Mouse (Mus musculus) neural tube, embryonic 12.5 days (tissue): ENCODE measurements around the gene AY074887. TPM values are rescaled to one million over a fixed set of nuclear protein-coding genes. Genes with fewer than 3 reads are reported as not detected.

Experiments used
- ATAC-seq: fragments of 200-750 bp; cut with Nextera tagmentation; 2 replicates; pipeline ENCODE4 v1.8.0; 2017; ENCODE audit warnings: low read depth, mild to moderate bottlenecking, moderate TSS enrichment, moderate library complexity; ENCODE audit not compliant: low FRiP score
- H3K27ac ChIP-seq: fragments of 300-500 bp; sonication (generic); 2 replicates; pipeline ENCODE4 v1.5.1; 2016
- H3K27me3 ChIP-seq: fragments of 300-500 bp; sonication (generic); replicated peaks from 2 replicates; pipeline ENCODE4 v1.6.1; 2016; ENCODE audit warnings: mild to moderate bottlenecking
- H3K36me3 ChIP-seq: fragments of 300-500 bp; sonication (generic); 2 replicates; pipeline ENCODE4 v1.6.1; 2016; ENCODE audit warnings: mild to moderate bottlenecking
- H3K4me1 ChIP-seq: fragments of 300-500 bp; sonication (generic); 2 replicates; pipeline ENCODE4 v1.6.1; 2016
- H3K4me2 ChIP-seq: fragments of 300-500 bp; sonication (generic); replicated peaks from 2 replicates; pipeline ENCODE4 v1.6.1; 2016; ENCODE audit warnings: mild to moderate bottlenecking
- H3K4me3 ChIP-seq: fragments of 300-500 bp; sonication (generic); 2 replicates; pipeline ENCODE4 v1.5.1; 2016
- H3K9ac ChIP-seq: fragments of 300-500 bp; sonication (generic); 2 replicates; pipeline ENCODE4 v1.6.1; 2016; ENCODE audit warnings: mild to moderate bottlenecking
- H3K9me3 ChIP-seq: fragments of 300-500 bp; sonication (generic); 2 replicates; pipeline ENCODE4 v1.6.1; 2016; ENCODE audit warnings: mild to moderate bottlenecking
- WGBS: fragments of 180-500 bp; shearing (Covaris S2); methylation state at CpG from one replicate; pipeline ENCODE4 v1.1.7; 2016; 5-methylcytosine and 5-hydroxymethylcytosine counted together
- polyA plus RNA-seq: library from polyadenylated mRNA; unstranded; fragments of >200 nt; fragmentation: Nextera tagmentation; extraction: Ambion mirVana; gene quantifications from 2 replicates; pipeline ENCODE4 v1.2.1, GENCODE M21; 2016

Gene AY074887
- polyA plus RNA-seq, 1 experiment from 2014 or later, result 0.87 TPM

DNA sequence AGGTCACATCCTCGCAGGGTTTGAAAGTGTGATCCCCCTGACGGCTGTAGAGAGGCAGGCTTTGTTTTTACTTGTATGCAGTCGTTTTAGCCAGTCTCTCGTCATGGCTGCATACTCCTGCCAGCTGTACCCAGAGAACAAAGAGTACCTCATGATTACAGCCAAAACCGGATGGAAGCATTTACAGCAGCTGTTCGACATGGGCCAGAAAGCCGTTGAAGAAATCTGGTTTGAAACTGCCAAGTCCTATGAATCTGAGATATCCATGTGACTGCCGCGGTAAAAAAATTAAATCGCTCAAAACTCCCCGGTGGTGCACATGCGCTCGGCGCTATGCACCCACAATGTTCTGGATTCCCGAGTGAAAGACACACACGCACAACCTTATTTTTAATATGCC lies 4.5 kb downstream of the AY074887 start:
- Histone ChIP-seq H3K9me3 (no peaks in the 10 kb centered on the region), H3K27me3 (no peaks in the 10 kb centered on the region), H3K36me3 (no peaks in the 10 kb centered on the region), H3K27ac (no peak overlapping the region), H3K4me2 (no peak overlapping the region), H3K9ac (no peak overlapping the region), H3K4me1 (peaks cover 2% of the 10 kb centered on the region), H3K4me3 (no peak overlapping the region)
- 71% methylated on average over 16 of the region's 16 CpGs for WGBS
- no peak for ATAC-seq

DNA sequence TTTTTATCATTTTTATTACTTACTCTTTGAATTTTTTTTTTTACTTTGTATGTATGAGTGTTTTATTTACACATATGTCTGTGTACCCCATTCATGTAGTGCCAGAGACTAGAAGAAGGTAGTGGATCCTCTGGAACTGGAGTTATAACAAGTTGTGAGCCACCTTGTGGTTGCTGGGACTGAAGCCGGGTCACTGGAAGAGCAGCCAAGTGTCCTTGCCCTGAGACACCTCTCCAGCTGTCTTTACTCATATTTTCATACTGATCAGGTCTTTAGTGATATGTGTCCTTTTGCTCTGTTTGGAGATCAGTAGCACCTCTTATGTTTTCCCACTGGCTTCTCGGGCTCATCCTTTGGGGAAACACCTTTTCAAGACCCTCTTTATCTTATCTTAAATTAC lies 6.3 kb downstream of the AY074887 start:
- 78% methylated on average over 2 of the region's 2 CpGs for WGBS
- Histone ChIP-seq H3K4me1 (no peaks in the 10 kb centered on the region), H3K27me3 (no peaks in the 10 kb centered on the region), H3K27ac (no peak overlapping the region), H3K4me2 (no peak overlapping the region), H3K36me3 (no peaks in the 10 kb centered on the region), H3K4me3 (no peak overlapping the region), H3K9me3 (no peaks in the 10 kb centered on the region), H3K9ac (no peak overlapping the region)
- ATAC-seq, result no peak

DNA sequence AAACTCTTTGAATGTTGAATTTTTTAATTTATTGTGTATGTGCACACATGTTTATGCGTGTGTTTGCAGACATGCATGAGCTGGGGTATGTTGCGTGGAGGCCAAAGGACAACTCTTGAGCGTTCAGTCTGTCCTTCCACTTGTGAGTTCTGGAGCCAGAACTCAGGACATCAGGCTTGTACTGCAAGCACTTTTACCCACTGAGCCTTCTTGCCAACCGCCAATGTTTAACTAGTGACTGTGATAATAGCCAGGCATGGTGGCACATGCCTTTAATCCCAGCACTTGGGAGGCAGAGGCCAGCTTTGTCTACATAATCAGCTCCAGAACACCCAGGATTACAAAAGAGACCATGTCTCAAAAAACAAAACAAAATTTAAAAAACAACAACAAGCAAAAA lies 8.7 kb downstream of the AY074887 start:
- no peak overlapping the region for H3K4me2 ChIP-seq
- H3K4me1 ChIP-seq, result no peaks in the 10 kb centered on the region
- H3K27me3 ChIP-seq, result no peaks in the 10 kb centered on the region
- no peak for ATAC-seq
- no peak overlapping the region for H3K9ac ChIP-seq
- WGBS, result 95% methylated on average over 4 of the region's 4 CpGs
- no peaks in the 10 kb centered on the region for H3K36me3 ChIP-seq
- no peaks in the 10 kb centered on the region for H3K9me3 ChIP-seq
- no peak overlapping the region for H3K4me3 ChIP-seq
- H3K27ac ChIP-seq, result no peak overlapping the region

DNA sequence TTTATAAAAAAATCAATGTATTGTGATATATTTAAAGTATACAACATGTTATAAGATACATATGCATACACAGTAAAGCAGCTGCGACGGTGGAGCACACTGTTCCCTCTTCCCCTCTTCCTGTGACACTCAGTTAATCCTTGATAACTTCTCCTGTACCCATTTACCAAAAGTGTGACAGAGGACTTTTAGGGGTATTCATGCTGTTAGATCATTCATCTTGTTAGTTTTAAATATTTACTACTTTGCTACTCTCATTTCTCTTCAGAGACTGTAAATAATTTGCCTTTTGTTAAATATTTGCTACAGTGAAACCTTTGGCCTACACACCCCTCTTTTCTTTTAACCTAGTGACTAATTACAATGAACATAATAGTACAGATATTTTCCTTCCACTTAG lies 18.4 kb downstream of the AY074887 start:
- no peak overlapping the region for H3K9ac ChIP-seq
- H3K4me2 ChIP-seq, result no peak overlapping the region
- no peak for ATAC-seq
- no peaks in the 10 kb centered on the region for H3K36me3 ChIP-seq
- H3K27ac ChIP-seq, result no peak overlapping the region
- H3K4me3 ChIP-seq, result no peak overlapping the region
- no peaks in the 10 kb centered on the region for H3K4me1 ChIP-seq
- H3K9me3 ChIP-seq, result no peaks in the 10 kb centered on the region
- no peaks in the 10 kb centered on the region for H3K27me3 ChIP-seq
- 76% methylated on average over 2 of the region's 2 CpGs for WGBS

DNA sequence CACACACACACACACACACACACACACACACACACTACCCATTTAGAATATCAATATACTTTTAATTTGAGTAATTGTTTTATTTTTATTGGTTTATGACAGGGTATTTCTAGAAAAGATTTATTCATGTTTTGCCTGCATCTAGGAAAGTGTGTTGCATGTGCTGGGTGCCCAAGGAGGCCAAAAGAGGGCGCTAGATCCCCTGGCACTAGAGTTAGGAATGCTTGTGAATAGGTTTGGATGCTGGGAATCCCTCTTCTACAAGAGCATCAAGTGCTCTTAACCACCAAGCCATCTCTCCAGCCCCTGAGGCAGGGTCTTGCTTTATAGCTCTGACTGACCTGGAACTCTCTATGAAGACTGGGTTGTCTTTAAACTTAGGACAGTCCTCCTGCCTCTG lies 19.0 kb downstream of the AY074887 start:
- H3K9ac ChIP-seq, result no peak overlapping the region
- no peaks in the 10 kb centered on the region for H3K27me3 ChIP-seq
- H3K4me2 ChIP-seq, result no peak overlapping the region
- no peaks in the 10 kb centered on the region for H3K36me3 ChIP-seq
- no peak overlapping the region for H3K4me3 ChIP-seq
- no peak overlapping the region for H3K27ac ChIP-seq
- no peaks in the 10 kb centered on the region for H3K4me1 ChIP-seq
- no peak for ATAC-seq
- H3K9me3 ChIP-seq, result no peaks in the 10 kb centered on the region
- WGBS, result 0% methylated on average over 1 of the region's 1 CpGs

DNA sequence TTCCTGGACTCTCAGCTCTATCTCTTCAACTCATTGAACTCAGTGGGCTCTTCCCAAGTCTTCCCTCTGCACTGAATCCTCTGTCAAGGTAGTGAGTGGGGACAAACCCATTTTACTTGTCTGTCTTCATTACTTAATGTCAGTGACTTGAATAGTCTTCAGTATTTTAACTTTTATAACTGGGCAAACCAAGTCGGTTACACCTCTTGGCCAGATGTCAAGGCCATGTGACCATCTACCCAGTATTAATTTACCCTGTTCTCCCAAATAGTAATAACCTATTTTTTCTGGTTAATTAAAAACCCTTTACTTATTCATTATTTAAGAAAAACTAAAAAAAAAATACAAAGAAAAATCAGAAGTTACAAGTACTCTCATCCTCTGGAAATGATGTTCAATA lies 20.1 kb downstream of the AY074887 start:
- ATAC-seq, result no peak
- Histone ChIP-seq H3K4me2 (no peak overlapping the region), H3K9ac (no peak overlapping the region), H3K4me1 (no peaks in the 10 kb centered on the region), H3K36me3 (no peaks in the 10 kb centered on the region), H3K27ac (no peak overlapping the region), H3K27me3 (no peaks in the 10 kb centered on the region), H3K4me3 (no peak overlapping the region), H3K9me3 (no peaks in the 10 kb centered on the region)
- WGBS, result 94% methylated on average over 1 of the region's 1 CpGs

DNA sequence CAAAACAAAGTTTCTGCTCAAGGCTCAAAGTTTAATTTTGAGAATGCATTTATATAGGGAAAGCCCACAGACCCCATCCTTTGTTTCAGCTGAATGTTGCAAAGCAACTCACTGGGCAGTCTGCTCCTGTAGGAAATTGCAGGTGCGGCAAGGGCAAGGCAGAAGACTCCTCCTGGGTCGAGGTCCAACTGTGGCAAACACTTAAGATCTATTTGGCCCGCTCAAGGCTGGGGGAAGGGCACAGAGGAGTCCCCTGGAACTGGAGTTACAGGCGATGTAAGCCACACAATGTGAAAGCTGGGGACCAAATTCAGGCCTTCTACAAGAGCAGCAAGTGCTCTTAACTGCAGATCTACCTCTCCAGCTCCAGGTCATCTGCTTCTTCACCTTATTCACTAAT lies 30.9 kb downstream of the AY074887 start:
- Histone ChIP-seq H3K4me3 (no peak overlapping the region), H3K27me3 (no peaks in the 10 kb centered on the region), H3K4me1 (peaks cover 6% of the 10 kb centered on the region; the same call in 1 of the 2 replicates), H3K27ac (no peak overlapping the region), H3K9me3 (no peaks in the 10 kb centered on the region), H3K36me3 (peaks cover 8% of the 10 kb centered on the region), H3K9ac (no peak overlapping the region), H3K4me2 (no peak overlapping the region)
- 59% methylated on average over 4 of the region's 4 CpGs for WGBS
- no peak for ATAC-seq

DNA sequence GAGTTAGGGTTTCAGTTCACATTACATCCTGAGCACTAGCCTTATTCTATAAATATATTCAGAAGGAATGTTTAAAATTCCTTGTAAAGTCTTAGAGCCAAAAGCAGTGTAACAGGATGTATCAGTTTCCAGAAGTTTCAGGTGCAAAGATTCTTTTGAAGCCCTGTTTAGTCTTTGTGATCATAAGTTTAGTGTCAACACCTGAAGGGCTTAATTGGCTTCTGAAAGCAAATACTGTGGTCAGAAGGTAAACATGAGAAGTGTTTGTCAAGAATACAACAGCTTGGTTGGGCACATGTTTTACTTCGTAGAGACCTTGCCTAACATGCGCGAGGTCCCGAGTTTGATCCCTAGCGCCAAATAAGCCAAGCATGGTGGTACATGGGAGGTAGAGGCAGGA lies 32.0 kb downstream of the AY074887 start:
- no peak for ATAC-seq

DNA sequence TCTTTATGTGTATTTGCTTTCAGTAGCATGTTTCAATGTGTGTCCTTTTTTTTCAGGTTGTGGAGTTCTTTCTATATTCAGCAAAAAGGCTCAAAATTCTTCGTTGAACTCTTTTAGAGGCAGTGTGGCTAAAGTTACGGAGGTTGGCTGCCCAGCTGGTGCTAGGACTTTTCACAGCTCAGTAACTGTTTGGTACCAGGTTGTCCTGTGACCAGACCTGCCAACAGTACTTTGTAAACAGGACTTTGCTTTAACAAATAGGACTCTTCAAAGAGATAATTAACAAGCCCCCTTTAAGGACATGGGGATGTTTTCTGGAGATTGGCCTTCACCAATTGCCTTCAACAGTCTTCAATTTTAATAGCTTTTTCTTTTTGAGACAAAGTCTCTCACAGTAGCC lies 32.6 kb downstream of the AY074887 start:
- peaks cover 6% of the 10 kb centered on the region; the same call in 1 of the 2 replicates for H3K4me1 ChIP-seq
- no peak overlapping the region for H3K9ac ChIP-seq
- peak overlapping the region; percentile 84; the same call in 1 of the 2 replicates for H3K4me2 ChIP-seq
- 79% methylated on average over 2 of the region's 2 CpGs for WGBS
- peaks cover 8% of the 10 kb centered on the region for H3K36me3 ChIP-seq
- no peak overlapping the region for H3K27ac ChIP-seq
- H3K27me3 ChIP-seq, result no peaks in the 10 kb centered on the region
- H3K4me3 ChIP-seq, result no peak overlapping the region
- ATAC-seq, result no peak
- no peaks in the 10 kb centered on the region for H3K9me3 ChIP-seq

More for the DNA sequence above, 32.0 kb downstream of the AY074887 start:
- Histone ChIP-seq H3K4me2 (no peak overlapping the region), H3K9ac (no peak overlapping the region), H3K36me3 (peaks cover 8% of the 10 kb centered on the region), H3K4me3 (no peak overlapping the region), H3K4me1 (peaks cover 6% of the 10 kb centered on the region; the same call in 1 of the 2 replicates), H3K27me3 (no peaks in the 10 kb centered on the region), H3K9me3 (no peaks in the 10 kb centered on the region), H3K27ac (no peak overlapping the region)
- 94% methylated on average over 5 of the region's 5 CpGs for WGBS

DNA sequence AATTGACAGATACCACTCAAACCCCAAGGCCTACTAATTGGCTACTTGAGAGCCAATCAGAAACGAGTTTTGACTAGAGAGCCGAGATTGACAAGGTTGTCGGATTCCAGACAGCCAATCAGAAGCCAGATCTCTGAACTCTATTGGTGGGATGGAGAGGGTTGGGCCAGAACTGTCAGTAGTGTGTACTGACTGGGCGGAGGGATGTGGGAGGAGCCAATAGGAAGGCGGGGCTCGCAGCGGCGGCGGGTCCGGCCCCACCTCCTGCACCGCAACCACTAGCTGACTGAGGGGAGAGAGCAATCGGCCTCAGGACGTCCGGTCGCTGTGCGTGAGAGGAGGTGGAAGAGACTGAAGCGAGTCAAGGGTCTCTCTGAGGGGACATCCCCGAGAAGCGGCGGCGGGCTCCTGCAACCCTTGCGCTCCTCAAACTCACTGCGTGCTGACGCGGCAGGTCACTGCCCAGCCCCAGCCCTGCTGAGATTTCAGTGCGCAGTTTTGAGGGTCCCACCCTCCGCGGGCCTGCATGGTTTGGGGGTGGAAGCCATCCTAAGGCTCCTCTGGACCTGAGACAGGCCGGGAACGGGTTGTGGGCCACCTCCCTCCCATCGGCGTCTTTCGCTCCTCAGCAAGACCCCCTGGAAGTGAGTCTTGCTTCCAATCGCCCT lies 33.7 kb downstream of the AY074887 start, which contains the start of gene Hykk:
TSS of gene Hykk (plus strand) at position 274 of the 668 bp plus-strand sequence.
- Histone ChIP-seq H3K4me3 (peak within 1 kb of the TSS; percentile 56), H3K4me2 (peak within 1 kb of the TSS; percentile 84), H3K4me1 (peaks cover 6% of the 10 kb centered on the region; the same call in 1 of the 2 replicates), H3K36me3 (peaks cover under 1% of the 10 kb centered on the region; the same call in 1 of the 2 replicates), H3K9ac (peak within 1 kb of the TSS; percentile 56), H3K27ac (no peak within 1 kb of the TSS), H3K27me3 (no peaks in the 10 kb centered on the region), H3K9me3 (no peaks in the 10 kb centered on the region)
- WGBS, result under 1% methylated on average over 34 of the region's 34 CpGs
- peak; percentile 99 for ATAC-seq

DNA sequence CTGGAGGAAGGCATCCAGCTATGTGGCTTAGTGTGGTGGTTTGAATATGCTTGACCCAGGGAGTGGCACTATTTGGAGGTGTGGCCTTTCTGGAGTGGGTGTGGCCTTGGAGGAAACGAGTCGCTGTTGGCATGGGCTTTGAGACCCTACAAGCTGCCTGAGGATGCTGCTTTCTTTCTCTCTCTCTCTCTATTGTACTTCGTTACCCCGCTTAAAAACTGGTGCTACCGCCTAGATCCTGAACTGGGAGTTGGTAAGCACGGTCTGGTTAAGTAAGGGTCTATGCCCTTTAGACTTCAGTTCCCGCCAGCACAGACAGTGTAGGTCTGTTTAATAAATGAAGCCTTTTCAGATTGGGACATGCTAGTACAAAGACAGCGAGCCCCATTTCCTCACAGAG lies 34.4 kb downstream of the AY074887 start:
- ATAC-seq, result peak; percentile 17; the same call in 1 of the 2 replicates
- Histone ChIP-seq H3K4me1 (peaks cover 6% of the 10 kb centered on the region; the same call in 1 of the 2 replicates), H3K27me3 (no peaks in the 10 kb centered on the region), H3K27ac (no peak overlapping the region), H3K9me3 (no peaks in the 10 kb centered on the region), H3K9ac (no peak overlapping the region), H3K36me3 (peaks cover 7% of the 10 kb centered on the region), H3K4me3 (no peak overlapping the region), H3K4me2 (peak overlapping the region; percentile 84)
- WGBS, result 68% methylated on average over 8 of the region's 8 CpGs

DNA sequence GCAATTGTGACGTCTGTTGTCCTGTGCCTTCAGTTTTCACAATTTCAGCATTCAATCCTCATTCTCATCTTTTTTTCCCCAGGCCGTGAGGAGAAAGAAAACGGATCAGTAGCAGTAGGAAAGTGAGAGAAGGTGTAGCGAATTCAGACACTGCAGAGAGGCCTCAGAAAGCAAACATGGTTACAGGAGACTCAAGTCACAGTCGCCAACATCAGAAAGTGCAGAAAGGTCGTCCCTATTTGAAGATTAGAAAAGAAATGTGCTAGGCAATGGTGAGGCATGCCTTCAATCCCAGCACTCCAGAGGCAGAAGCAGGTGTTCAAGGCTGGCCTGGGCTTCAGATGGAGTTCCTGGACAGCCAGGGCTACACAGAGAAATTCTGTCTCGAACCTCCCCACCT lies 35.2 kb downstream of the AY074887 start:
- 74% methylated on average over 7 of the region's 7 CpGs for WGBS
- ATAC-seq, result no peak
- Histone ChIP-seq H3K36me3 (peaks cover 7% of the 10 kb centered on the region), H3K4me1 (peaks cover 6% of the 10 kb centered on the region; the same call in 1 of the 2 replicates), H3K9me3 (no peaks in the 10 kb centered on the region), H3K4me2 (no peak overlapping the region), H3K9ac (no peak overlapping the region), H3K27ac (no peak overlapping the region), H3K4me3 (no peak overlapping the region), H3K27me3 (no peaks in the 10 kb centered on the region)

DNA sequence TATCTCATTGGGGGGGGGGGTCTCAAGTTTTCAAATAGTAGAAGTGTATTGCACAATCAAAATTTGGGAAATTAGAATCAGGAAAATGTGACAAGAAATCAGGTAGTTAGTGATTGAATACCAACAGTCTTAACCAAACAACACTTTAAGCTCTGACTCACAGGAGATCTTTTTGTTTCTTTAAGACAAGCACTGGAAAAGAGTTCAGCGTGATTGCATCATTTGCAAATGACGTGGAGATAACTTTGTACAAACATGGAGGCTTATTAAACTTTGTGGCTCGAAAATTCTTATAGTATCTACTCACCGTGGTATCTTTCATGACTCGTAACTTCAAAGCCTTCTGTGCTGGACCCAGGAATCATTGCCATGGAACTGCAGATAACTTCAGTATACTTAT lies 41.4 kb downstream of the AY074887 start:
- H3K27ac ChIP-seq, result no peak overlapping the region
- no peaks in the 10 kb centered on the region for H3K9me3 ChIP-seq
- H3K9ac ChIP-seq, result no peak overlapping the region
- H3K36me3 ChIP-seq, result peaks cover 49% of the 10 kb centered on the region
- H3K4me2 ChIP-seq, result no peak overlapping the region
- H3K4me3 ChIP-seq, result no peak overlapping the region
- ATAC-seq, result no peak
- WGBS, result 95% methylated on average over 5 of the region's 5 CpGs
- H3K4me1 ChIP-seq, result no peaks in the 10 kb centered on the region
- no peaks in the 10 kb centered on the region for H3K27me3 ChIP-seq
